Mouse (Mus musculus): ENCODE data around the gene Gm8180. TPM values are rescaled to one million over a fixed set of nuclear protein-coding genes. Genes with fewer than 3 reads are reported as not detected.
"Not testable (repeated sequence)": the region's sequence is repeated elsewhere in the genome, so short reads cannot be mapped to it uniquely, and the experiment has no call there.

Gm8180 gene
- polyA plus RNA-seq (2016; fragmentation: Nextera tagmentation; extraction: Ambion mirVana) = not detected in 2 replicates

DNA sequence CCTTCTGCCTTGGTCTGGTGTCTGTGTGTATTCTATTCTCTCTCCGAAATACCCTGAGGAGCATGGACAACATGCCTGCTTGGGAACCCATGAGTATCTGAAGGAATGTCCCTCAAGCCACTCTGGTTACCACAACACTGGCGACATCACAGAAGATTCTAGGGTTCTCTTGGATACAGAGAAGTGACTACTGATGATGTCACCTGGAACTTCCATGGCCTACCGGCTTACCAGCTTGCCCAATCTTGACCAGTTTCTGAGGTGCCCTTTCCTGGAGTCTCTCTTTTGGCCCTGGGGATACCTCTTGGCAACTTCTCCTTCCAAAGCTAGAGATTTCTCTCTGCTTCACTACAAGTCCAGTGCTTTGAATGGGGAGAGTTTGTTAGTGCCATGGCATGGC is at the start of gene Gm8180:
Gm8180 (minus strand) TSS at position 101 of the 400 bp plus-strand sequence.
- not testable (repeated sequence) for H3K27ac ChIP-seq (ENCODE audit: poor library complexity, severe bottlenecking); H3K27me3 ChIP-seq (replicated peaks); H3K9me3 ChIP-seq (replicated peaks); H3K36me3 ChIP-seq; H3K4me2 ChIP-seq; H3K4me1 ChIP-seq (replicated peaks); ATAC-seq (ENCODE audit: insufficient number of reproducible peaks, low FRiP score); H3K9ac ChIP-seq; H3K4me3 ChIP-seq
- WGBS = 74% methylated on average over 3 of the region's 3 CpGs

DNA sequence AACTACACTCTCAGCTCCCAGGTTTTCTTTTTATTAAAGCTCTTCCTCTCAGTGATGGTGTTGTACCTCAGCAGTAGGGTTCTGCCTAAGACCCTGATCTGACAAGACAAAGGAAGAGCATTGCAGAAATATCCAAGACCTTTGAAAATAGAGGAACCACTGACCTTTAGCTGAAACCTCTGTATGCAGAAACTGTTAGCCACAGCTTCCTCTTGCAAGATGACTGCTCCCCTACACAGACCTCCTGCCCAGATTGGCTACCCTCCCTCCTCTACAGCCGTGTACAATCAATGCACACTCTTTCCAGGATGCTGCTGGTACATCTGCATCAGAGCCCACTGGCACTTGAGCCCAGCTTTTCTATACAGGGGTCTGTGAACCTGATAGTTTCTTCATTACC is 45.8 kb upstream of the Gm8180 start:
- H3K4me1 ChIP-seq (replicated peaks); ATAC-seq (ENCODE audit: insufficient number of reproducible peaks, low FRiP score); H3K27me3 ChIP-seq (replicated peaks); H3K4me3 ChIP-seq; H3K36me3 ChIP-seq; H3K9me3 ChIP-seq (replicated peaks); H3K9ac ChIP-seq; H3K27ac ChIP-seq (ENCODE audit: poor library complexity, severe bottlenecking); H3K4me2 ChIP-seq: not testable (repeated sequence)
- 39% methylated on average over 1 of the region's 1 CpGs for WGBS

- H3K9me3 ChIP-seq (replicated peaks); H3K9ac ChIP-seq; H3K4me2 ChIP-seq; H3K4me3 ChIP-seq; H3K36me3 ChIP-seq; ATAC-seq (ENCODE audit: insufficient number of reproducible peaks, low FRiP score); H3K4me1 ChIP-seq (replicated peaks); H3K27me3 ChIP-seq (replicated peaks); H3K27ac ChIP-seq (ENCODE audit: poor library complexity, severe bottlenecking): not testable (repeated sequence)
- WGBS = 80% methylated on average over 6 of the region's 6 CpGs
These were observed 39.6 kb upstream of the Gm8180 start for GRCm38 (mm10) chr14:43824176-43824575.

DNA sequence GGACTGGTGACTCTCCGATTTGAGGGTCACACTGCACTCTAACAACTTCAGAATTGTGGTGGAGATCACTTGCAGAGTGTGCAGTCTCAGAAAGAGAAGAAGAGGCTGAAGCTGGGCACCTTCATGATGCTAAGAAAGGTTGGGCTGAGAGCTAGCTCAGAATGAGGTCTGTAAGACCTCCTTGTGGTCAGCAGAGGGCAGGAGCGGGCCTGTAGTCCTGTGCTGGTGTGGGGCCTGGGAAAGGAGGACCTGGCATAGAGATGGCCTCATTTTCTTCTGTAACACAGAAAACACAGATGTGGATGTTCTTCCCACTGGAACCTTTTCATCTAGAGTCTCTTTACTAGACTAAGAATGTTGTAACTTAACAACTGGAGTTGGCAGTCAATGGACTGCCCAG is 37.3 kb upstream of the Gm8180 start:
- not testable (repeated sequence) for H3K9ac ChIP-seq; H3K4me1 ChIP-seq (replicated peaks); H3K36me3 ChIP-seq; H3K27me3 ChIP-seq (replicated peaks); H3K9me3 ChIP-seq (replicated peaks); H3K4me3 ChIP-seq; H3K27ac ChIP-seq (ENCODE audit: poor library complexity, severe bottlenecking); H3K4me2 ChIP-seq
- ATAC-seq (ENCODE audit: insufficient number of reproducible peaks, low FRiP score) = 0 out of 2 replicates have a peak, but pooled peaks have one; percentile 45
- WGBS = 53% methylated on average over 1 of the region's 2 CpGs

GRCm38 (mm10) chr14:43812458-43812857 is 27.9 kb upstream of the Gm8180 start:
- H3K27ac ChIP-seq (ENCODE audit: poor library complexity, severe bottlenecking); ATAC-seq (ENCODE audit: insufficient number of reproducible peaks, low FRiP score); H3K27me3 ChIP-seq (replicated peaks); H3K4me2 ChIP-seq; H3K9me3 ChIP-seq (replicated peaks); H3K4me1 ChIP-seq (replicated peaks); H3K4me3 ChIP-seq; H3K9ac ChIP-seq; H3K36me3 ChIP-seq: not testable (repeated sequence)
- WGBS = 65% methylated on average over 8 of the region's 9 CpGs

GRCm38 (mm10) chr14:43808142-43808541 is 23.6 kb upstream of the Gm8180 start:
- not testable (repeated sequence) for H3K9ac ChIP-seq; H3K4me2 ChIP-seq; H3K9me3 ChIP-seq (replicated peaks); H3K4me1 ChIP-seq (replicated peaks); H3K27me3 ChIP-seq (replicated peaks); H3K36me3 ChIP-seq; H3K27ac ChIP-seq (ENCODE audit: poor library complexity, severe bottlenecking); H3K4me3 ChIP-seq; ATAC-seq (ENCODE audit: insufficient number of reproducible peaks, low FRiP score)
- 62% methylated on average over 4 of the region's 4 CpGs for WGBS

- not testable (repeated sequence) for H3K4me1 ChIP-seq (replicated peaks); ATAC-seq (ENCODE audit: insufficient number of reproducible peaks, low FRiP score); H3K9ac ChIP-seq; H3K4me3 ChIP-seq; H3K9me3 ChIP-seq (replicated peaks); H3K27ac ChIP-seq (ENCODE audit: poor library complexity, severe bottlenecking); H3K27me3 ChIP-seq (replicated peaks); H3K36me3 ChIP-seq; H3K4me2 ChIP-seq
- 13% methylated on average over 7 of the region's 7 CpGs for WGBS
These were observed 19.9 kb upstream of the Gm8180 start for GRCm38 (mm10) chr14:43804435-43804834.

- peak; percentile 66 for ATAC-seq (ENCODE audit: insufficient number of reproducible peaks, low FRiP score)
- H3K27ac ChIP-seq (ENCODE audit: poor library complexity, severe bottlenecking); H3K4me1 ChIP-seq (replicated peaks); H3K9me3 ChIP-seq (replicated peaks); H3K36me3 ChIP-seq; H3K27me3 ChIP-seq (replicated peaks); H3K9ac ChIP-seq: not testable (repeated sequence)
- Histone ChIP-seq H3K4me3 (peak overlapping the region; percentile 34), H3K4me2 (peak overlapping the region; percentile 69)
- WGBS = 11% methylated on average over 21 of the region's 23 CpGs
These were observed 12.4 kb upstream of the Gm8180 start for GRCm38 (mm10) chr14:43796905-43797470.

- no peak overlapping the region for H3K27ac ChIP-seq (ENCODE audit: poor library complexity, severe bottlenecking)
- peak; percentile 39; the same call in 1 of the 2 replicates for ATAC-seq (ENCODE audit: insufficient number of reproducible peaks, low FRiP score)
- H3K9ac ChIP-seq = no peak overlapping the region; the same call in 1 of the 2 replicates
- no peaks in the 10 kb centered on the region for H3K4me1 ChIP-seq (replicated peaks)
- H3K4me3 ChIP-seq = peak overlapping the region; percentile 34
- H3K4me2 ChIP-seq = peak overlapping the region; percentile 69
- H3K36me3 ChIP-seq = no peaks in the 10 kb centered on the region
- peaks cover 5% of the 10 kb centered on the region; the same call in 1 of the 2 replicates for H3K27me3 ChIP-seq (replicated peaks)
- no peaks in the 10 kb centered on the region for H3K9me3 ChIP-seq (replicated peaks)
- 19% methylated on average over 14 of the region's 14 CpGs for WGBS
These were observed 11.7 kb upstream of the Gm8180 start for GRCm38 (mm10) chr14:43796069-43796904.

DNA sequence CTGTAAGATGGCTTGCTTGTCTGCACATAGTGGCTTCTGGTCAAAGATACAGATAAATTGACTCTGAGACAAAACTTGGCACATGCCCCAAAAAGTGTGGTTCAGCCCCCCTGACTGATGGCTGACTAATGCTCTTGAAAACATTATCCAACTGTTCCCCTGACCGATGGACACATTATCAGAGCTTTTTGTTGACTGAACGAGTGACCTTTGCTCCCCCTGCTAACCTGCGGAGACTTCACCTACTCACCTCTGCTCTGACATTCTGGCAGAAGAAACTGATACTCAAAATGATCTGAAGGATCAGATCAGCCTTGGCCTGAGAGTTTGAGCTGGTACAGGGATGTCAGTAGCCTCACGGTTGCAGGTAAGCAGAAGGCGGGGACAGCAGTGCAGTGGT is 9.3 kb upstream of the Gm8180 start:
- not testable (repeated sequence) for H3K36me3 ChIP-seq; H3K27ac ChIP-seq (ENCODE audit: poor library complexity, severe bottlenecking); ATAC-seq (ENCODE audit: insufficient number of reproducible peaks, low FRiP score); H3K4me2 ChIP-seq; H3K4me3 ChIP-seq; H3K9me3 ChIP-seq (replicated peaks); H3K27me3 ChIP-seq (replicated peaks); H3K4me1 ChIP-seq (replicated peaks); H3K9ac ChIP-seq
- WGBS = 56% methylated on average over 5 of the region's 5 CpGs

- H3K9me3 ChIP-seq (replicated peaks); H3K4me3 ChIP-seq; H3K9ac ChIP-seq; H3K27ac ChIP-seq (ENCODE audit: poor library complexity, severe bottlenecking); H3K4me1 ChIP-seq (replicated peaks); H3K36me3 ChIP-seq; H3K4me2 ChIP-seq; H3K27me3 ChIP-seq (replicated peaks); ATAC-seq (ENCODE audit: insufficient number of reproducible peaks, low FRiP score): not testable (repeated sequence)
- 69% methylated on average over 4 of the region's 4 CpGs for WGBS
These were observed 37.0 kb downstream of the Gm8180 start, which contains the start of gene Gm6526 for GRCm38 (mm10) chr14:43747566-43747965. Gene Gm6526 (plus strand): TSS chr14:43747866.
